Mouse (Mus musculus): ENCODE data around the gene Gadd45gip1. TPM values are rescaled to one million over a fixed set of nuclear protein-coding genes. Genes with fewer than 3 reads are reported as not detected.

Gene Gadd45gip1
- polyA plus RNA-seq, 1 experiment, result 21.3 TPM

- Histone ChIP-seq H3K4me1 (ENCODE audit: control insufficient read depth, insufficient read depth, low read length) (peaks cover 4% of the 10 kb centered on the region), H3K4me3 (replicated peaks; ENCODE audit: extremely low read depth, low read depth, low read length) (no peak overlapping the region)
- TF ChIP-seq POLR2A (IDR thresholded peaks at IDR 0.05; ENCODE audit: borderline replicate concordance, extremely low read depth, low read depth, low read length), result no peak
- no peak for TF ChIP-seq CTCF (IDR thresholded peaks at IDR 0.05; ENCODE audit: insufficient read depth, low read length)
- DNase-seq, result no peak
- WGBS, result 80% methylated on average over 5 of the region's 5 CpGs
Measured at GRCm38 (mm10) chr8:84809941-84810280, 21.4 kb upstream of the Gadd45gip1 start.

DNA sequence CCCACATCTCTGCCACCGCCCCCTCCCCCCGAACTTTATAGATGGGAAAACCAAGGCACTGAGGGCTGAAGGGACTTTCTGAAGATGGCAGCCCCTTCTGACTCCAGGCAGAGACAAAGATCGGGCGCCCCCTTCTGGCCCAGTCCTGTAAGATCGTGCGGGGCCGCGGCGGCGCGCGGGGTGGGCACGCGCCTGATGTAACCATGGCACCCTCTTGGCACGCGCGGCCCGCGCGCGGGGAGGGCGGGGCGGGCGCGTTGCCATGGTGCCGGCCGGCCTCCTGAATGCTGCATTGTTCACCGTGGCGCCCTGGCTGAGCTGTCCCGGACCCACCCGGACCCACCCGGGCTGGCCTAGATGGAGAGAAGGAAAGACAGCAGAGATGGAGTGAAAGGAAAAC lies 20.4 kb upstream of the Gadd45gip1 start:
- WGBS, result 1% methylated on average over 32 of the region's 32 CpGs
- peak; percentile 96 for DNase-seq
- TF ChIP-seq POLR2A (IDR thresholded peaks at IDR 0.05; ENCODE audit: borderline replicate concordance, extremely low read depth, low read depth, low read length), result no peak
- TF ChIP-seq CTCF (IDR thresholded peaks at IDR 0.05; ENCODE audit: insufficient read depth, low read length), result peak; percentile 42
- H3K4me1 ChIP-seq (ENCODE audit: control insufficient read depth, insufficient read depth, low read length), result peaks cover 4% of the 10 kb centered on the region
- no peak overlapping the region for H3K4me3 ChIP-seq (replicated peaks; ENCODE audit: extremely low read depth, low read depth, low read length)

- 35% methylated on average over 10 of the region's 10 CpGs for WGBS
- no peak overlapping the region for H3K4me3 ChIP-seq (replicated peaks; ENCODE audit: extremely low read depth, low read depth, low read length)
- TF ChIP-seq CTCF (IDR thresholded peaks at IDR 0.05; ENCODE audit: insufficient read depth, low read length) (no peak), POLR2A (IDR thresholded peaks at IDR 0.05; ENCODE audit: borderline replicate concordance, extremely low read depth, low read depth, low read length) (no peak)
Measured at GRCm38 (mm10) chr8:84811303-84811702, 20.0 kb upstream of the Gadd45gip1 start.

GRCm38 (mm10) chr8:84813059-84813458 lies 18.3 kb upstream of the Gadd45gip1 start:
- H3K4me3 ChIP-seq (replicated peaks; ENCODE audit: extremely low read depth, low read depth, low read length), result no peak overlapping the region
- peaks cover 4% of the 10 kb centered on the region for H3K4me1 ChIP-seq (ENCODE audit: control insufficient read depth, insufficient read depth, low read length)
- TF ChIP-seq CTCF (IDR thresholded peaks at IDR 0.05; ENCODE audit: insufficient read depth, low read length) (peak; percentile 67), POLR2A (IDR thresholded peaks at IDR 0.05; ENCODE audit: borderline replicate concordance, extremely low read depth, low read depth, low read length) (no peak)
- WGBS, result 5% methylated on average over 5 of the region's 5 CpGs
- peak; percentile 80 for DNase-seq

More at GRCm38 (mm10) chr8:84811303-84811702, 20.0 kb upstream of the Gadd45gip1 start:
- H3K4me1 ChIP-seq (ENCODE audit: control insufficient read depth, insufficient read depth, low read length), result peaks cover 4% of the 10 kb centered on the region
- no peak for DNase-seq

DNA sequence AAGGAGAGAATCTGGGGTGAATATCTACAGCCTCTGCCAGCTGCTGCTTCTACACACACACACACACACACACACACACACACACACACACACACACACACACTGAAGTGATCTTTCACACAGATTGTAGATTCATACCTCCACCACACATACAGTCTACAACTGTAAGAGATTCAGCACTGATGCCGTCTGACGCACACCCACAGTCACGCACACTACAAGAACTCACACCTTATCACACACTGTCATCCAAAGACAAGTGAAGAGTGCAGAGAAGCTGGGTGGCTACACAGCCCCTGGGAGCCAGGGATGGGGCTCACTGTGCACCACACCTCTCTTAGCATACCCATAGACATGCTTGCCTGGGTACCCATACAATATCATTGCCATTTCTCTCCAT lies 17.5 kb upstream of the Gadd45gip1 start:
- DNase-seq, result no peak

GRCm38 (mm10) chr8:84814240-84814554 lies 17.1 kb upstream of the Gadd45gip1 start:
- Histone ChIP-seq H3K4me1 (ENCODE audit: control insufficient read depth, insufficient read depth, low read length) (peaks cover 4% of the 10 kb centered on the region), H3K4me3 (replicated peaks; ENCODE audit: extremely low read depth, low read depth, low read length) (no peak overlapping the region)
- no peak for TF ChIP-seq CTCF (IDR thresholded peaks at IDR 0.05; ENCODE audit: insufficient read depth, low read length)
- TF ChIP-seq POLR2A (IDR thresholded peaks at IDR 0.05; ENCODE audit: borderline replicate concordance, extremely low read depth, low read depth, low read length), result no peak
- DNase-seq, result no peak
- 82% methylated on average over 11 of the region's 11 CpGs for whole genome bisulfite sequencing

More for the DNA sequence above, 17.5 kb upstream of the Gadd45gip1 start:
- TF ChIP-seq CTCF (IDR thresholded peaks at IDR 0.05; ENCODE audit: insufficient read depth, low read length) (no peak), POLR2A (IDR thresholded peaks at IDR 0.05; ENCODE audit: borderline replicate concordance, extremely low read depth, low read depth, low read length) (no peak)
- no peak overlapping the region for H3K4me3 ChIP-seq (replicated peaks; ENCODE audit: extremely low read depth, low read depth, low read length)
- WGBS, result 91% methylated on average over 3 of the region's 3 CpGs
- peaks cover 4% of the 10 kb centered on the region for H3K4me1 ChIP-seq (ENCODE audit: control insufficient read depth, insufficient read depth, low read length)

GRCm38 (mm10) chr8:84814555-84815441 lies 16.5 kb upstream of the Gadd45gip1 start:
- 37% methylated on average over 19 of the region's 19 CpGs for WGBS
- DNase-seq, result peak; percentile 5
- Histone ChIP-seq H3K4me3 (replicated peaks; ENCODE audit: extremely low read depth, low read depth, low read length) (no peak overlapping the region), H3K4me1 (ENCODE audit: control insufficient read depth, insufficient read depth, low read length) (peaks cover 4% of the 10 kb centered on the region)
- no peak for TF ChIP-seq CTCF (IDR thresholded peaks at IDR 0.05; ENCODE audit: insufficient read depth, low read length)
- no peak for TF ChIP-seq POLR2A (IDR thresholded peaks at IDR 0.05; ENCODE audit: borderline replicate concordance, extremely low read depth, low read depth, low read length)

GRCm38 (mm10) chr8:84815547-84815946 lies 15.8 kb upstream of the Gadd45gip1 start:
- peak; percentile 98 for DNase-seq
- no peak overlapping the region for H3K4me3 ChIP-seq (replicated peaks; ENCODE audit: extremely low read depth, low read depth, low read length)
- 10% methylated on average over 9 of the region's 9 CpGs for WGBS
- H3K4me1 ChIP-seq (ENCODE audit: control insufficient read depth, insufficient read depth, low read length), result peaks cover 4% of the 10 kb centered on the region
- peak; percentile 92 for TF ChIP-seq CTCF (IDR thresholded peaks at IDR 0.05; ENCODE audit: insufficient read depth, low read length)
- no peak for TF ChIP-seq POLR2A (IDR thresholded peaks at IDR 0.05; ENCODE audit: borderline replicate concordance, extremely low read depth, low read depth, low read length)

DNA sequence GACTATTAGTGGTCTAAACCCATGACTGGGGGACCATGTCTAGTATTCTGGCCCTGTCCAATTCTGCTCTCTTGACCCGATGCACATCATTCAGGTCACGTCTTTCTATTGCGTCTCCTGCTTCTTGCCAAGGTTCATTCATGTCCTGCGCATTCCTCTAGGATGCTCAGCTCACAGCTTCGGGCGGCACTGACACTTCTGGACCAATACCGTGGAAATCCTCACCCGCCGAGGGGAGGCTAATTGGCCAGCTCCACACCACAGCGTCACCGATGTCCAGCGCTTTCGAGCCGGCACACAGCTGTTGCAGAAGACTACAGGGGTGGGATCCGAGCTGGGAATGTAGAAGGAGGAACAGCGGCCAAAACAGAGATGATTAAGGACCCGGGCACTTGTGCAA lies 15.2 kb upstream of the Gadd45gip1 start:
- TF ChIP-seq CTCF (IDR thresholded peaks at IDR 0.05; ENCODE audit: insufficient read depth, low read length) (no peak), POLR2A (IDR thresholded peaks at IDR 0.05; ENCODE audit: borderline replicate concordance, extremely low read depth, low read depth, low read length) (no peak)
- WGBS, result 77% methylated on average over 17 of the region's 17 CpGs

GRCm38 (mm10) chr8:84822723-84823122 lies 8.6 kb upstream of the Gadd45gip1 start, which contains the start of gene Dand5:
Gene Dand5, minus strand, starts transcription at chr8:84822823.
- no peak within 1 kb of the TSS for H3K4me3 ChIP-seq (replicated peaks; ENCODE audit: extremely low read depth, low read depth, low read length)
- WGBS, result 68% methylated on average over 3 of the region's 3 CpGs
- TF ChIP-seq CTCF (IDR thresholded peaks at IDR 0.05; ENCODE audit: insufficient read depth, low read length) (no peak), POLR2A (IDR thresholded peaks at IDR 0.05; ENCODE audit: borderline replicate concordance, extremely low read depth, low read depth, low read length) (no peak)
- no peak for DNase-seq
- 0 out of 2 replicates have a peak, but pooled peaks cover 2% of the 10 kb centered on the region for H3K4me1 ChIP-seq (ENCODE audit: control insufficient read depth, insufficient read depth, low read length)

More for the DNA sequence above, 15.2 kb upstream of the Gadd45gip1 start:
- DNase-seq, result no peak
- no peak overlapping the region for H3K4me3 ChIP-seq (replicated peaks; ENCODE audit: extremely low read depth, low read depth, low read length)
- peaks cover 4% of the 10 kb centered on the region for H3K4me1 ChIP-seq (ENCODE audit: control insufficient read depth, insufficient read depth, low read length)

Data from lung, adult 2 months (tissue).